Mouse (Mus musculus) G1E-ER4 (cell line): ENCODE data around the gene Tinagl1. TPM values are rescaled to one million over a fixed set of nuclear protein-coding genes. Genes with fewer than 3 reads are reported as not detected.

Experiments
- GATA1 ChIP-seq: IDR thresholded peaks from one replicate; pipeline ENCODE4 v1.8.0; 2012; ENCODE audit warnings: low read length, inconsistent platforms
- polyA plus RNA-seq: library from polyadenylated mRNA; stranded (reverse); fragments of >175 nt; gene quantifications from 2 replicates; pipeline ENCODE4 v1.2.3, GENCODE M21; 2012

Gene Tinagl1
- polyA plus RNA-seq, result not detected in 2 replicates

DNA sequence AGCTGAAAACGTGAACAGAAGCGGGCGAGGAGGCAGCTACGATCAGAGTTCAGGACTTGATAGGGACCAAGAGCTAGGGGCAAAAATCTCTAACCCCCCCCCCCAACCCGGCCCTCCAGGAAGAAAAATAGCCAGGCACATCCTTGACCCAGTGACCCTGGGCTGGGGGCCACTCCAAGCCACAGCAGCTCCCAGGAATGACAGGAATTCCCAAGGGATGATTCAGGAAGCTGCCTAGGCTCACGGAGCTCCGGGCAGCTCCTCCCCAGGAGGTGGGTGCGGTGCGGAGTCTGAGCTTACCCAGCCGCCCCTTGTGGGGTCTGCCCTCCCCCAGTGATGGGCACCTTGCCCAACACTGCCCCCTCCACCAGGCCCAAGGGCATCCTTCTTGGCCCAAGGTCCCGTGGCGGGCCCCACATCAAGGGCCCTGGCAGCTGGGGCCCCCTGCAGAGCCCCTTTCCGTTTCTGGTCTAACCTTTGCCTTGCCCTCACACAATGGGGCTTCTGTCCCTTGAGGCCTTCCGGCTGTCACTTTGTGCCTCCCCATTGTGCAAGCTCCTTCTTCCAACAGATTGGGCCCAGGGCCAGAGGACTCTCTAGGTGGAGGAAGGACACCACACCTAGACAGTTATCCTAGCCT is at the start of gene Tinagl1:
Tinagl1 (minus strand) TSS at position 51 of the 640 bp plus-strand sequence.
- TF ChIP-seq GATA1, result no peak

DNA sequence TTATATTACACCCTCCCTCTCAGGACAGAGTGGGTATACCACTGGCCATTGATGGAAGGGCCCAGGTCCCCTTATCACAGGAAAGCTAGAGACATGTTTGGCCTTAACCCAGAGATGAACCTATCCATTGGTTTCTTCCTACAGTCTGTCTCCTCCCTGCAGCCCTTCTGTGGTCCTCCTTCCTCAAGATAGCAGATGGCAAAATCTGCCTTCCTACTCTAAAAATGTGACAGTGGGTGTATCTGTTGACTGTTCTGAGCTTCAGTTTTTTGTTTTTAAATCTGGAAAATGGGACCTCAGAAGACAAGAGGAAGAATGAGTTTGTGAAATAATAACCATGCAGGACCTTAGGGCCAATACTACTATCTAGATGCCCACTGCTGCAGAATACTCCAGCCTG is 49.1 kb upstream of the Tinagl1 start:
- TF ChIP-seq GATA1, result no peak

DNA sequence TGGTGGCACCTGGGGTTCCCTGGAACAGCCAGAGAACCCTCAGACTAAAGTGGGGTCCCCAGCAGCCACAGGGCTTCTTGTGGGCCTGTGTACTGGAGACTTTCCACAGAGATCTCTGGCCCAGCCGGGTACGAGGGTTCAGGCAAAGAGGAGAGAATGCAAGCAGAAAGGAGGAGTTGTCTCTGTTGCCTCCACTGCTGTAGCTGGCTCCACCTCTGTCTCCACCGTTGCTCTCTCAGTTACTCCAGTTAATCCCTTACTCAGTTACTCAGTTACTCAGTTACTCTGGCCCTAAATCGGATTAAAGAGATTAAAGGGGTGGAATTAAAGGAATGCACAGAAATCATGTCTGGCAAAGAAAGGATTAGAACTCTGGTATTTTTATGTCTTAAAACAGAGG is 47.3 kb upstream of the Tinagl1 start, which contains the start of gene Gm853:
Gm853 (minus strand) TSS at position 223 of the 400 bp plus-strand sequence.
- no peak for TF ChIP-seq GATA1

DNA sequence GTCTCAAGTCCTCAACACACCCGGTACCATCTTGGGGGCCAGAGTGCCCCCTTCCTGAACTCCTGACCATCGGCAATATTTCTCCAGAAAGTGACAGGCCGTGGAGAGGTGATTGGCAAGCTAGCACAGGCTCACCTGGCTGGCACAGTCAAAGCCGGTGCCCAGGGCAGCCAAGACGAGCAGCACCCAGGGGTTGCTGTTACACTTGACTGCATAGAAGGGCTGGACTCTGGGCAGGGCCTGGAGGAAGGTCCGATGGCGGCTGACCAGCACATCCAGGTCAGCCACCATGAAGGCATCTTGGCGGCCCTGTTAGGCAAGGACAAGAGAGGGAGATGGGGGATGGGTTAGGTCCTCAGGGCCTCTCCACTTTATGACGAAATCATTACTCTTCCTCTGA is 45.3 kb upstream of the Tinagl1 start:
- no peak for TF ChIP-seq GATA1

DNA sequence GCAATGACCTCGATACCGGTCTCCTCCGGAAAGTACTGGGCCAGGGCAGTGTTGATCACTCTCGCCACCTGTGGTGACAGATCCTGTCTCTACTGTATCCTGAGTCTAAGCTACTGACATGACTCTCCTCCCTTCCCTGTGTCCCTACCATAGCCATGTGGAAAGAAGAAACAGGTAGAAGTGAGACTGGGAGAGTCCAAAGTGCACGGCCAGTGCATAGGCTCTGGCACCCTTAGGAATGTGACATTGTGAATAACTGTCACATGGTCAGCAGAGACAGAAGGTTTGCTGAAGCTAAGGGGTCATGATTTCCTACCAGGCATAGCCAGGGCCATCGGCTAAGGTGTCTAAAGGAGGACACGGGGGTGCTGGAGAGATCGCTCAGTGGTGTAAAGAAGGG is 40.5 kb upstream of the Tinagl1 start:
- no peak for TF ChIP-seq GATA1

DNA sequence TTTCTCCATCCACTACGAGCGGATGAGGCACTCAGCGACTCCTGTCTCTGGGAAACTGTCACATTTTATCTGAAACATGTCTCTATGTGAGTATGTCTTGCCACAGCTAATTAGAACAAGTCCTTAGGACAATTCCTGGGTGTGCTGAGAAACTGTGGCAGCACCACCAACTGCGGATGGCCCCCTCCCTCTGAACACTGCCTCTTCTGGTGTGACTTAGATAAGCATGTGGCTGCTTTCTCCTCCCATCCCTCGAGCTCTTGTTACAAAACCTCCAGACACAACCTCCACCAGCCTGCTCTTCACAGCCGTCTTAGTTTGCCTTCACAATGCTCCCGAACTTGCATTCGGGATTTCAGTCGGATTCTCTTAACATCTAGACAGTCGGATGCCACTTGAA is 38.9 kb upstream of the Tinagl1 start:
- TF ChIP-seq GATA1, result no peak

DNA sequence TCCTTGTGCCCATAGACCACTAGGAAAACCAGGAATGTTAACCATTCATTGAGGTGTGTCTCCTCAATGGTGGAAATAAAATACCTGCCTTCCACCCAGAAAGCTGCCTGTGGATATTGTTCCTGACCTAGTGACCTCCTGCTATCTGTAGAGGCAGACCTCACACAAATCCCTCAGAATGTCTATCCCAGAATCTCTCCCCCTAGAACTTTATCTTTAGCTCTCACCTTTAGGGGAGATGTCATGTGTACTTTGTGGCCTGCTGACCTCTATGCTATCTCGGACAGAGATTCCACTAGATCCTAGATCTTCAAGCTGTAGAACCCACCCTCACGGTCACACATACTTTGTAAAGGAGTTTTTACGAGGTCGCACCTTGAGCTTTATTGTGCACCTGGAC is 38.3 kb upstream of the Tinagl1 start:
- TF ChIP-seq GATA1, result no peak

DNA sequence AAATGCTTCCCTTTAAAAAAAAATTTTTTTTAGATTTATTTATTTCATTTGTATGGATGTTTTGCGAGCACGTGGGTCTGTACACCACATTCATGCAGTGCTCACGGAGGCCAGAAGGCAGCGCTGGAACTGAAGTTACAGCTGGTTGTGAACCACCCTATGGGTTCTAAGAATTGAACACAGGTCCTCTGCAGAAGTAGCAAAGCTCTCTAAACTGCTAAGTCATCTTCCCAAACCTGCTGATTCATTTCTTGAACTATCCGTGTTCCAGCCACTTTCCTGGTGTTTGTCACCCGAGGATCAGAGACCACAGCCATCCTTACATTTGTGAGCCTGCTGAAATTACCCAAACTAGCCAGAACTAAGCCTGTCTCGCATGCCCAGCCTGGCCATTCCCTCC is 37.5 kb upstream of the Tinagl1 start:
- TF ChIP-seq GATA1, result no peak

DNA sequence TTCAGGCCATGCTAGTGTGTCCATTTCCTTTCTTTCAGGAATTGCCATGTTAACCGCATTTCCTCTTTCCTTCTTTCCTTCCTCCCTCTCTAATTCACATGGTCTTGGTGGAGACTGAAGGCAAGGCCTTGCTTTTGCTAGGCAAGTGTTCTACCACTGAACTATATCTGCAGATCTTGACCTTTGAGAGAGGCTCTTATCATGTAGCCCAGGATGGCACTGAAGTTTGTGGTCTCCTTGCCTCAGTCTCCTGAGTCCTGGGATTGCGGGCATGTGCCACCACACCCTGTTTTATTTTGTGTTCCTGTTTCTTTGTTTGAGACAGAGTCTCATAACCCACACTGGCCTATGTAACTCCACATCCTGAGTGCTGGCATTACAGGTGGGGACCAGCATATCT is 36.9 kb upstream of the Tinagl1 start:
- TF ChIP-seq GATA1, result peak; percentile 29

DNA sequence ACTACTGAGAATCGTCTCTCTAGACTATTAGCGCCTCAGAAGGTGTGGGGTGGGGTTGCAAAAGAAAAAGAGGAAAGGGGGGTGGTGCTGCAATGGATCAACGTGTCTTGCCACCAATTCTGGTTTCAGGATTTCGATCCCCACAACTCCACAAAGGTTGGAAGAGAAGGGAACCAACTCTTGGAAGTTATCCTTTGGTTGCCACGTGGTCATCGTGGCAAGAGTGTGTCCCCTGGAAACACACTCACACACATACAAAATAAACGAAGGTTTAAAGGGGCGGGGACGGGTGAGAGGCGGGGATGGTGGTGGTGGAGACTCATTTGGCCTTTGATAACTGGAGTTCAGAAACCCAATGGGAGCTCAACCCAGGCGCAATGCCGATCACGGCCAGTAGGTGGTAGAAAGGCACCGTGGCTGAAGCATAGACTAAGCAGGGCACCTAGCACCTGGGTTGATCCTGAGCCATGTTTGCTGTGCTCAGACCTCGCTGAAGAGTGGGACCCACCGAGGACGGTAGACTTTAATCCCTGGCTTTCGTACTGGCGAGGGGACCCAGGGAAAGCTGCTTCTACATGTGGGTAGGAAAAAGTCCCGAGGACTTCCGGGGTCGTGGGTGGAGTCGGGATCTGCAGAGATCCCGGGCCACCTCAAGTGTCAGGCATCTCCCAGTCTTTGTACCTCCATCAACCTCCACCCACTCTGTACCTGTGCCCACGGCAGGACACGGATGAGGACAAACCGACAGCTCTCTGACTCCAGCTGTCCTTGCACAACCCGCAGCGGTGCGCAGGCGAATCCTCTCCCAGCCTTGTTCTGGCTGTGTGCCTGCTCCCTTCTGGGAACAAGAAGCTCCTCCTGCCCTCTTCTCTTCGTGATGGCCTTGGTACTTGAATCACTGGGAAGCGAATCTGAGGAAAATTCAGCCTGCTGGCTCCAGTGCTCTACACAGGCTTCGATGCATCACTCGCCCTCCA is 24.1 kb upstream of the Tinagl1 start:
- no peak for TF ChIP-seq GATA1

- no peak for TF ChIP-seq GATA1
These were observed 21.6 kb upstream of the Tinagl1 start for GRCm38 (mm10) chr4:130196542-130196941.

GRCm38 (mm10) chr4:130195924-130196323 is 21.0 kb upstream of the Tinagl1 start:
- no peak for TF ChIP-seq GATA1

- TF ChIP-seq GATA1, result no peak
These were observed 17.3 kb upstream of the Tinagl1 start for GRCm38 (mm10) chr4:130192266-130192665.

DNA sequence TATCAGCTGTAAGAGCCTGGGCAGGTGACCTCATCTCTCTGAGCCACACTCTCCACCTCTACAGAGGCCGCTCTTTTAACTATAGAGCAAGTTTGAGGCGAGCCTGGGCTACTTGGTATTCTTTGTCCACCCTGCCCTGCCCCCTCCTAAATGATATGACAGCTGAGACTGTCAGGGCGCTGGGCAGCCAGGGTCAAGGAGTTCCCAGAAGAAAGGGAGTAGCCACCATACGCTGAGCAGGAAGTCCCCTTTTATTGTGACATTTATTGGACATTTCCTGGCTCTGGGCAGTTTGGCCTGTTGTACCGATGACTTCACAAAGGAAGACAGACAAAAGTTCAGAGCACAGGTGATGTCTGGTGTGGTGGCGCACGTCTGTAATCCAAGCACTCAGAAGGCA is 14.7 kb upstream of the Tinagl1 start:
- no peak for TF ChIP-seq GATA1

- no peak for TF ChIP-seq GATA1
These were observed 13.9 kb upstream of the Tinagl1 start for GRCm38 (mm10) chr4:130188806-130189297.

DNA sequence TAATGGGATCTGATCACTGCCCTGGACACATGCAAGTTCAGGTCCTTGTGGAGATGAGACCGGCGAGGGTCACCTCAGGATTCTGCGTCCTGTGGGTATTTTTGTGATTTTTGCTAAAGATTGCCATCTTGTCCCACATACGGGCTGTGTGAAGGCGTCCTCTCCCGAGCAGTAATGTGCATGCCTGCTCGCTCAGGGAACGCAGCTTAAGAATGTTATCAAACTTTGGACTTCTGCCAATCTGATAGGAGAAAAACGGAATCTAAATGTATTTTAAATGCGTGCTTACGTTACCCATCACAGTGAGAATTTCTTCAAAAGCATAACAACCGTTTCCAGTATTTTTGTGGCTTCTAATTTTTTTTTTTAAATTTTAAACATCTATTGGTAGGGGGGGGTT is 12.0 kb upstream of the Tinagl1 start:
- TF ChIP-seq GATA1, result no peak

- TF ChIP-seq GATA1, result no peak
These were observed 11.5 kb upstream of the Tinagl1 start for GRCm38 (mm10) chr4:130186450-130186849.

DNA sequence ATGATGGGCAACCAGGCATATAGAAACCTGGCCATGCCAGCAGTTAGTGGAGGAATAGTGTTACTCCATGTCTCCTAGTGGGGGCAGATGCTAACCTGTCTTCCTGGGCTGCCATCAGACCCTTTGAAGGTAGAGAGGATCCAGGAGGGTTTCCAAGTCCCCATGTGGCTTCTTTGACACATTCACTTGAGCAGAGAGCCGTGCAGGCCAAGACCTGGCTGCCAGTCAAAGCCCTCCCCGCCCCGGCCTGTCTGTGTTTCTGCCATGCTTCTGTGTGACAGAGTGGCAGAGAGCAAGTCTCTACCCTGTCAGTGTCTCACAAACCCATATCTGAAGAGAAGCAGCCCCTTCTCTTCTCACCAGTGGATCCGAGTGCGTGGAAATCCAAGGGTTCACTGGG is 9.0 kb upstream of the Tinagl1 start:
- TF ChIP-seq GATA1, result no peak
